ENCODE assay signal across 9 mouse cellular contexts in the genomic region with DNA sequence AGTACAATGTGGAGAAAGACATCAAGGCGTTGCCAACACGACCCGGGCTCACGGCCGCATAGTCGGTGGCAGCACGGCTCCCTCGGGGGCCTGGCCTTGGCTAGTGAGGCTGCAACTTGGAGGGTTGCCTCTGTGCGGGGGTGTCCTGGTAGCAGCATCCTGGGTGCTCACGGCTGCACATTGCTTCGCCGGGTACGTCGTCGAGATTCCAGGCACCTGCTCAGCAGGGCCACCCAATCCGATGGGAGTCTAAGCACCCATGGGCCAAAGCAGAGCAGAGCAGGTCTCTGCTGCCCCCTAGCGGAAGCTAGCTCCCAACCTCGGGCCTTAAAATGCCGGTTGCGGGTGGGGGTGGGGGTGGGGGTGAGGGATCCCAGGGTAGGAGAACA. TPM values are rescaled to one million over a fixed set of nuclear protein-coding genes. Genes with fewer than 3 reads are reported as not detected.
DNase-seq lines count a peak whose midpoint lies in the region; ATAC-seq and TF ChIP-seq lines count a peak whose summit lies in the region.
"Had no signal": no experiment of that assay in that cellular context is flagged by ENCODE, and none has a peak within 500 bp of the region (broad histone marks: within the 10 kb centered on the region; RNA-seq: fewer than 3 reads in every experiment).

No protein-coding gene starts in this region.

- TF ChIP-seq CTCF in liver, embryonic 14.5 days (IDR thresholded peaks at IDR 0.05; ENCODE audit: low read depth): peak; percentile 84
- peak; percentile 79 for TF ChIP-seq CTCF in stomach, postnatal 0 days (IDR thresholded peaks at IDR 0.05; ENCODE audit: low read depth)

- DNase-seq in brain, adult 2 months (ENCODE audit: low read depth, low spot score): peak; percentile 86
- DNase-seq in kidney, postnatal 10 days: peak; percentile 88
- DNase-seq in liver, embryonic 14.5 days (ENCODE audit: low read depth in 3 of 3, low spot score in 3 of 3): peak in 2 of 3 experiments; percentile 19 to 32
- DNase-seq in stomach, postnatal 0 days (ENCODE audit: low spot score): peak; percentile 80

- peaks cover 3 to 7% of the 10 kb centered on the region in 2 experiments; a peak in 2 of 4 replicates for H3K4me1 ChIP-seq in heart, embryonic 14.5 days (ENCODE audit: control insufficient read depth in 2 of 2, insufficient read depth in 2 of 2, low read length in 2 of 2)
- no peaks in the 10 kb centered on the region for H3K4me1 ChIP-seq in liver, embryonic 14.5 days (replicated peaks; ENCODE audit: control insufficient read depth in 2 of 2, insufficient read depth in 2 of 2, low read length in 1 of 2)
- H3K4me1 ChIP-seq in neural tube, embryonic 13.5 days (replicated peaks): peaks cover 26% of the 10 kb centered on the region
- H3K4me1 ChIP-seq in stomach, postnatal 0 days (replicated peaks; ENCODE audit: control insufficient read depth, insufficient read depth): no peaks in the 10 kb centered on the region

- no peak for TF ChIP-seq EP300 in liver, embryonic 14.5 days (IDR thresholded peaks at IDR 0.05; ENCODE audit: low read depth)
- no peak for TF ChIP-seq EP300 in stomach, postnatal 0 days (optimal IDR thresholded peaks at IDR 0.05)

- no peak overlapping the region for H3K9ac ChIP-seq in heart, embryonic 14.5 days (ENCODE audit: low read length)
- H3K9ac ChIP-seq in liver, embryonic 14.5 days (replicated peaks): no peak overlapping the region
- peak overlapping the region; percentile 34; the same call in 1 of the 2 replicates for H3K9ac ChIP-seq in neural tube, embryonic 13.5 days
- H3K9ac ChIP-seq in stomach, postnatal 0 days (ENCODE audit: low read length): no peak overlapping the region

- H3K4me2 ChIP-seq in heart, embryonic 14.5 days (ENCODE audit: low read length): peak overlapping the region; percentile 8
- H3K4me2 ChIP-seq in liver, embryonic 14.5 days (ENCODE audit: low read depth): no peak overlapping the region
- peak overlapping the region; percentile 39 for H3K4me2 ChIP-seq in neural tube, embryonic 13.5 days
- no peak overlapping the region; the same call in 1 of the 2 replicates for H3K4me2 ChIP-seq in stomach, postnatal 0 days (replicated peaks; ENCODE audit: low read depth)

- H3K9me3 ChIP-seq in heart, embryonic 14.5 days (ENCODE audit: control insufficient read depth, low read length): no peaks in the 10 kb centered on the region
- no peaks in the 10 kb centered on the region for H3K9me3 ChIP-seq in liver, embryonic 14.5 days (ENCODE audit: control insufficient read depth, low read length)
- H3K9me3 ChIP-seq in neural tube, embryonic 13.5 days: no peaks in the 10 kb centered on the region
- no peaks in the 10 kb centered on the region for H3K9me3 ChIP-seq in stomach, postnatal 0 days (ENCODE audit: control insufficient read depth, low read length)

- H3K27me3 ChIP-seq in heart, embryonic 14.5 days (ENCODE audit: control insufficient read depth, insufficient read depth, low read length): peaks cover 94% of the 10 kb centered on the region
- H3K27me3 ChIP-seq in liver, embryonic 14.5 days (ENCODE audit: control insufficient read depth, insufficient read depth, low read length): peaks cover 33% of the 10 kb centered on the region
- peaks cover 86% of the 10 kb centered on the region for H3K27me3 ChIP-seq in neural tube, embryonic 13.5 days
- peaks cover 11% of the 10 kb centered on the region; the same call in 1 of the 2 replicates for H3K27me3 ChIP-seq in stomach, postnatal 0 days (ENCODE audit: control insufficient read depth, insufficient read depth, low read length)

- 10% methylated on average over 20 of the region's 20 CpGs for WGBS in heart, embryonic 14.5 days
- WGBS in liver, embryonic 14.5 days (ENCODE audit: insufficient replicate concordance): 17% methylated on average over 20 of the region's 20 CpGs
- 8% methylated on average over 20 of the region's 20 CpGs for WGBS in neural tube, embryonic 13.5 days
- WGBS in stomach, postnatal 0 days: 10% methylated on average over 20 of the region's 20 CpGs

- no peaks in the 10 kb centered on the region for H3K36me3 ChIP-seq in heart, embryonic 14.5 days (ENCODE audit: control insufficient read depth, insufficient read depth, low read length)
- no peaks in the 10 kb centered on the region for H3K36me3 ChIP-seq in liver, embryonic 14.5 days (replicated peaks; ENCODE audit: control insufficient read depth, insufficient read depth, low read depth)
- no peaks in the 10 kb centered on the region for H3K36me3 ChIP-seq in neural tube, embryonic 13.5 days
- H3K36me3 ChIP-seq in stomach, postnatal 0 days (ENCODE audit: control insufficient read depth, insufficient read depth, low read length): no peaks in the 10 kb centered on the region

- ATAC-seq in CD4-positive, CD25-positive, alpha-beta regulatory T cell, adult 4 months: peak; percentile 55
- ATAC-seq in erythroblast, adult 5-6 weeks (replicated peaks; ENCODE audit: low FRiP score, poor library complexity, severe bottlenecking): peak; percentile 32; the same call in 1 of the 2 replicates
- no peak for ATAC-seq in heart, embryonic 14.5 days (ENCODE audit: insufficient number of reproducible peaks, insufficient read depth, low FRiP score, low read depth)
- no peak for ATAC-seq in liver, embryonic 14.5 days (ENCODE audit: insufficient read depth)
- ATAC-seq in neural tube, embryonic 13.5 days (ENCODE audit: low read depth): peak; percentile 26; the same call in 1 of the 2 replicates
- ATAC-seq in stomach, postnatal 0 days (ENCODE audit: low FRiP score, low TSS enrichment): peak; percentile 60

- no peak overlapping the region for H3K27ac ChIP-seq in heart, embryonic 14.5 days (replicated peaks in 1 of 2; ENCODE audit: control insufficient read depth in 1 of 2, insufficient read depth in 1 of 2, low read depth in 2 of 2, low read length in 2 of 2)
- no peak overlapping the region for H3K27ac ChIP-seq in liver, embryonic 14.5 days
- no peak overlapping the region for H3K27ac ChIP-seq in neural tube, embryonic 13.5 days (replicated peaks)
- H3K27ac ChIP-seq in stomach, postnatal 0 days (replicated peaks): no peak overlapping the region

- no peak overlapping the region for H3K4me3 ChIP-seq in heart, embryonic 14.5 days (ENCODE audit: control insufficient read depth in 1 of 2, insufficient read depth in 1 of 2, low read depth in 1 of 2, low read length in 2 of 2)
- H3K4me3 ChIP-seq in liver, embryonic 14.5 days (ENCODE audit: insufficient read depth in 1 of 2, low read depth in 2 of 2, low read length in 2 of 2): no peak overlapping the region
- 0 out of 2 replicates have a peak overlapping the region, but pooled peaks have one; percentile 14 for H3K4me3 ChIP-seq in neural tube, embryonic 13.5 days
- H3K4me3 ChIP-seq in stomach, postnatal 0 days (ENCODE audit: low read depth, low read length): no peak overlapping the region
- H3K4me3 ChIP-seq: erythroblast, embryonic 14.5 days had no signal

RNA-seq across cellular contexts. Expression of gene Prss56, which starts 1.6 kb away (rescaled TPM):
- polyA plus RNA-seq in CD4-positive, CD25-positive, alpha-beta regulatory T cell, adult 4 months (2017; shearing (Covaris generic)): not detected
- not detected in 2 replicates for total RNA-seq in erythroblast, adult 5-6 weeks (2015; ENCODE audit: low replicate concordance)
- not detected in 2 replicates for total RNA-seq in erythroblast, adult 5-6 weeks (2017; ENCODE audit: low replicate concordance)
- 0.09 TPM in 1 of 2 replicates, not detected in the other for polyA plus RNA-seq in heart, embryonic 14.5 days (2014; fragmentation: Nextera tagmentation; extraction: Ambion mirVana)
- not detected in 2 replicates for polyA plus RNA-seq in liver, embryonic 14.5 days (2012; rRNA removed)
- polyA plus RNA-seq in liver, embryonic 14.5 days (2014; fragmentation: Nextera tagmentation; extraction: Ambion mirVana): not detected in 2 replicates
- 6.6 and 7.1 TPM in 2 replicates for polyA plus RNA-seq in neural tube, embryonic 13.5 days (2015; fragmentation: Nextera tagmentation; extraction: Ambion mirVana)
- 0.04 TPM in 1 of 2 replicates, not detected in the other for polyA plus RNA-seq in stomach, postnatal 0 days (2015; fragmentation: Nextera tagmentation; extraction: Ambion mirVana)
- polyA plus RNA-seq: erythroblast, embryonic 14.5 days had no signal

RNA-seq across cellular contexts. Expression of gene Chrnd, which starts 5.7 kb away (rescaled TPM):
- not detected for polyA plus RNA-seq in CD4-positive, CD25-positive, alpha-beta regulatory T cell, adult 4 months (2017; shearing (Covaris generic))
- total RNA-seq in erythroblast, adult 5-6 weeks (2015; ENCODE audit: low replicate concordance): not detected in 2 replicates
- not detected in 2 replicates for total RNA-seq in erythroblast, adult 5-6 weeks (2017; ENCODE audit: low replicate concordance)
- 0.08 TPM in 1 of 2 replicates, not detected in the other for polyA plus RNA-seq in heart, embryonic 14.5 days (2014; fragmentation: Nextera tagmentation; extraction: Ambion mirVana)
- polyA plus RNA-seq in liver, embryonic 14.5 days (2012; rRNA removed): not detected in 2 replicates
- not detected in 2 replicates for polyA plus RNA-seq in liver, embryonic 14.5 days (2014; fragmentation: Nextera tagmentation; extraction: Ambion mirVana)
- polyA plus RNA-seq in neural tube, embryonic 13.5 days (2015; fragmentation: Nextera tagmentation; extraction: Ambion mirVana): 0.31 and 0.62 TPM in 2 replicates
- polyA plus RNA-seq in stomach, postnatal 0 days (2015; fragmentation: Nextera tagmentation; extraction: Ambion mirVana): 0.04 and 0.08 TPM in 2 replicates
- polyA plus RNA-seq: erythroblast, embryonic 14.5 days had no signal

RNA-seq across cellular contexts. Expression of gene Chrng, which starts 19.7 kb away (rescaled TPM):
- under 1 TPM in 1 of 2 experiments, not detected in 1; 0.30 TPM for polyA plus RNA-seq in CD4-positive, CD25-positive, alpha-beta regulatory T cell, adult 4 months (2017; shearing (Covaris generic))
- not detected in 2 replicates for total RNA-seq in erythroblast, adult 5-6 weeks (2015; ENCODE audit: low replicate concordance)
- not detected in 2 replicates for total RNA-seq in erythroblast, adult 5-6 weeks (2017; ENCODE audit: low replicate concordance)
- 1.5 and 1.6 TPM in 2 replicates for polyA plus RNA-seq in heart, embryonic 14.5 days (2014; fragmentation: Nextera tagmentation; extraction: Ambion mirVana)
- not detected in 2 replicates for polyA plus RNA-seq in liver, embryonic 14.5 days (2012; rRNA removed)
- polyA plus RNA-seq in liver, embryonic 14.5 days (2014; fragmentation: Nextera tagmentation; extraction: Ambion mirVana): not detected in 2 replicates
- 0.57 and 1.7 TPM in 2 replicates for polyA plus RNA-seq in neural tube, embryonic 13.5 days (2015; fragmentation: Nextera tagmentation; extraction: Ambion mirVana)
- 0.36 and 0.38 TPM in 2 replicates for polyA plus RNA-seq in stomach, postnatal 0 days (2015; fragmentation: Nextera tagmentation; extraction: Ambion mirVana)
- polyA plus RNA-seq: erythroblast, embryonic 14.5 days had no signal

RNA-seq across cellular contexts. Expression of gene Ecel1, which starts 28.4 kb away (rescaled TPM):
- polyA plus RNA-seq in CD4-positive, CD25-positive, alpha-beta regulatory T cell, adult 4 months (2017; shearing (Covaris generic)): under 1 TPM; 0.51 to 0.54 TPM
- not detected in 2 replicates for total RNA-seq in erythroblast, adult 5-6 weeks (2015; ENCODE audit: low replicate concordance)
- total RNA-seq in erythroblast, adult 5-6 weeks (2017; ENCODE audit: low replicate concordance): not detected in 2 replicates
- 0.08 and 1.7 TPM in 2 replicates for polyA plus RNA-seq in heart, embryonic 14.5 days (2014; fragmentation: Nextera tagmentation; extraction: Ambion mirVana)
- 0.02 and 0.11 TPM in 2 replicates for polyA plus RNA-seq in liver, embryonic 14.5 days (2012; rRNA removed)
- not detected in 2 replicates for polyA plus RNA-seq in liver, embryonic 14.5 days (2014; fragmentation: Nextera tagmentation; extraction: Ambion mirVana)
- polyA plus RNA-seq in neural tube, embryonic 13.5 days (2015; fragmentation: Nextera tagmentation; extraction: Ambion mirVana): 62.4 and 73.8 TPM in 2 replicates
- polyA plus RNA-seq in stomach, postnatal 0 days (2015; fragmentation: Nextera tagmentation; extraction: Ambion mirVana): 2.2 and 2.3 TPM in 2 replicates
- polyA plus RNA-seq: erythroblast, embryonic 14.5 days had no signal

RNA-seq across cellular contexts. Expression of gene Eif4e2, which starts 29.0 kb away (rescaled TPM):
- 100 to 1,000 TPM; 101 to 133 TPM for polyA plus RNA-seq in CD4-positive, CD25-positive, alpha-beta regulatory T cell, adult 4 months (2017; shearing (Covaris generic))
- total RNA-seq in erythroblast, adult 5-6 weeks (2015; ENCODE audit: low replicate concordance): 16.7 and 21.9 TPM in 2 replicates
- 33.1 and 38.9 TPM in 2 replicates for total RNA-seq in erythroblast, adult 5-6 weeks (2017; ENCODE audit: low replicate concordance)
- 101 TPM in 2 replicates for polyA plus RNA-seq in heart, embryonic 14.5 days (2014; fragmentation: Nextera tagmentation; extraction: Ambion mirVana)
- 18.9 and 34.8 TPM in 2 replicates for polyA plus RNA-seq in liver, embryonic 14.5 days (2012; rRNA removed)
- polyA plus RNA-seq in liver, embryonic 14.5 days (2014; fragmentation: Nextera tagmentation; extraction: Ambion mirVana): 54.9 and 59.7 TPM in 2 replicates
- polyA plus RNA-seq in neural tube, embryonic 13.5 days (2015; fragmentation: Nextera tagmentation; extraction: Ambion mirVana): 108 and 115 TPM in 2 replicates
- 128 and 135 TPM in 2 replicates for polyA plus RNA-seq in stomach, postnatal 0 days (2015; fragmentation: Nextera tagmentation; extraction: Ambion mirVana)

Comparison
In these comparisons a context has a peak if more than half of its experiments do, and no peak if none do; other contexts are left out.
1. ATAC-seq: peak in CD4-positive, CD25-positive, alpha-beta regulatory T cell, adult 4 months (single experiment), erythroblast, adult 5-6 weeks (single experiment), neural tube, embryonic 13.5 days (single experiment) and stomach, postnatal 0 days (single experiment); none in heart, embryonic 14.5 days (single experiment) and liver, embryonic 14.5 days (single experiment).
2. DNase-seq: peak in every context shown above with its lines; median percentile 88 in kidney, postnatal 10 days; 86 in brain, adult 2 months; 80 in stomach, postnatal 0 days; 26 in liver, embryonic 14.5 days.
3. H3K4me2 ChIP-seq: peak in heart, embryonic 14.5 days (single experiment) and neural tube, embryonic 13.5 days (single experiment); none in liver, embryonic 14.5 days (single experiment) and stomach, postnatal 0 days (single experiment).